Mouse (Mus musculus) forebrain, postnatal 0 days (tissue): ENCODE results near the gene Ugt1a10. TPM values are rescaled to one million over a fixed set of nuclear protein-coding genes. Genes with fewer than 3 reads are reported as not detected.

Experiments used
- ATAC-seq: fragments of 200-750 bp; cut with Nextera tagmentation; 2 replicates; pipeline ENCODE4 v1.8.0; 2017; ENCODE audit warnings: mild to moderate bottlenecking, moderate library complexity
- DNase-seq: peaks from one replicate; pipeline ENCODE4 v3.0.0-alpha.2; 2015
- H3K27ac ChIP-seq: fragments of 300-500 bp; sonication (generic); 2 replicates; pipeline ENCODE4 v1.5.1; 2014; ENCODE audit warnings: low read depth, mild to moderate bottlenecking, antibody characterized with exemption, low read length, moderate library complexity, mixed read lengths
- H3K27me3 ChIP-seq: fragments of 300-500 bp; sonication (generic); 2 replicates; pipeline ENCODE4 v1.6.1; 2014; ENCODE audit warnings: mild to moderate bottlenecking, low read length, mixed read lengths; ENCODE audit not compliant: insufficient read depth
- H3K36me3 ChIP-seq: fragments of 300-500 bp; sonication (generic); 2 replicates; pipeline ENCODE4 v1.6.1; 2014; ENCODE audit warnings: mild to moderate bottlenecking, moderate library complexity; ENCODE audit not compliant: insufficient read depth
- H3K4me1 ChIP-seq: fragments of 300-500 bp; sonication (generic); 2 replicates; pipeline ENCODE4 v1.6.1; 2014; ENCODE audit warnings: antibody characterized with exemption; ENCODE audit not compliant: insufficient read depth
- H3K4me2 ChIP-seq: fragments of 300-500 bp; sonication (generic); 2 replicates; pipeline ENCODE4 v1.6.1; 2014; ENCODE audit warnings: low read depth, mild to moderate bottlenecking, moderate library complexity
- H3K4me3 ChIP-seq: fragments of 300-500 bp; sonication (generic); 2 replicates; pipeline ENCODE4 v1.5.1; 2014; ENCODE audit warnings: low read depth, low read length, mixed read lengths
- H3K9ac ChIP-seq: fragments of 300-500 bp; sonication (generic); 2 replicates; pipeline ENCODE4 v1.6.1; 2014; ENCODE audit warnings: mild to moderate bottlenecking
- H3K9me3 ChIP-seq: fragments of 300-500 bp; sonication (generic); 2 replicates; pipeline ENCODE4 v1.6.1; 2016; ENCODE audit warnings: low read length
- CTCF ChIP-seq: sonication (generic); IDR thresholded peaks from 2 replicates; pipeline ENCODE4 v1.5.1; 2016; ENCODE audit warnings: antibody characterized with exemption, control low read depth, low read depth
- WGBS: fragments of 180-500 bp; shearing (Covaris S2); extraction: QIAGEN DNeasy Blood & Tissue Kit; methylation state at CpG from one replicate; pipeline ENCODE4 v1.1.7; 2014; 5-methylcytosine and 5-hydroxymethylcytosine counted together
- polyA plus RNA-seq: library from polyadenylated mRNA; unstranded; fragments of >200 nt; fragmentation: Nextera tagmentation; extraction: Ambion mirVana; gene quantifications from 2 replicates; pipeline ENCODE4 v1.2.1, GENCODE M21; 2015
- total RNA-seq: library from RNA; depleted of rRNA; stranded (reverse); fragments of >200 nt; gene quantifications from 2 replicates; pipeline ENCODE4 v1.2.3, GENCODE M21; 2014

The Ugt1a10 gene
- total and polyA plus RNA-seq, 2 experiments from 2014 or later = not detected

GRCm38 (mm10) chr1:88215466-88216380 is 160.5 kb downstream of the Ugt1a10 start:
- H3K27ac ChIP-seq = no peak overlapping the region
- 73% methylated on average over 10 of the region's 10 CpGs for WGBS
- no peak overlapping the region for H3K4me3 ChIP-seq
- no peaks in the 10 kb centered on the region for H3K36me3 ChIP-seq
- no peak for TF ChIP-seq CTCF
- H3K9ac ChIP-seq = no peak overlapping the region
- H3K4me1 ChIP-seq = no peaks in the 10 kb centered on the region
- DNase-seq (peak; percentile 0), ATAC-seq (no peak)
- no peak overlapping the region for H3K4me2 ChIP-seq
- peaks cover 63% of the 10 kb centered on the region for H3K9me3 ChIP-seq
- no peaks in the 10 kb centered on the region for H3K27me3 ChIP-seq

- TF ChIP-seq CTCF = no peak
- H3K36me3 ChIP-seq = no peaks in the 10 kb centered on the region
- H3K27me3 ChIP-seq = no peaks in the 10 kb centered on the region
- no peaks in the 10 kb centered on the region for H3K4me1 ChIP-seq
- no peak overlapping the region for H3K27ac ChIP-seq
- no peak overlapping the region for H3K4me3 ChIP-seq
- DNase-seq (no peak), ATAC-seq (no peak)
- peaks cover 60% of the 10 kb centered on the region for H3K9me3 ChIP-seq
- WGBS = 55% methylated on average over 2 of the region's 2 CpGs
- no peak overlapping the region for H3K9ac ChIP-seq
- H3K4me2 ChIP-seq = no peak overlapping the region
Observed at GRCm38 (mm10) chr1:88216551-88216950, 161.4 kb downstream of the Ugt1a10 start.

GRCm38 (mm10) chr1:88217144-88217543 is 162.0 kb downstream of the Ugt1a10 start:
- DNase-seq = peak; percentile 0
- Histone ChIP-seq H3K4me1 (no peaks in the 10 kb centered on the region), H3K27ac (no peak overlapping the region), H3K27me3 (no peaks in the 10 kb centered on the region), H3K4me2 (no peak overlapping the region), H3K4me3 (no peak overlapping the region), H3K9me3 (peaks cover 56% of the 10 kb centered on the region), H3K36me3 (no peaks in the 10 kb centered on the region), H3K9ac (no peak overlapping the region)
- 0 out of 2 replicates have a peak, but pooled peaks have one; percentile 24 for TF ChIP-seq CTCF
- 67% methylated on average over 2 of the region's 2 CpGs for WGBS
- no peak for ATAC-seq

- H3K9ac ChIP-seq = no peak overlapping the region
- no peaks in the 10 kb centered on the region for H3K36me3 ChIP-seq
- H3K27me3 ChIP-seq = no peaks in the 10 kb centered on the region
- TF ChIP-seq CTCF = no peak
- no peak overlapping the region for H3K27ac ChIP-seq
- H3K4me3 ChIP-seq = no peak overlapping the region
- ATAC-seq = no peak
- WGBS = 39% methylated on average over 3 of the region's 3 CpGs
- H3K4me2 ChIP-seq = no peak overlapping the region
- no peaks in the 10 kb centered on the region for H3K4me1 ChIP-seq
- no peak for DNase-seq
- H3K9me3 ChIP-seq = peaks cover 53% of the 10 kb centered on the region
Observed at GRCm38 (mm10) chr1:88217576-88217975, 162.4 kb downstream of the Ugt1a10 start.

DNA sequence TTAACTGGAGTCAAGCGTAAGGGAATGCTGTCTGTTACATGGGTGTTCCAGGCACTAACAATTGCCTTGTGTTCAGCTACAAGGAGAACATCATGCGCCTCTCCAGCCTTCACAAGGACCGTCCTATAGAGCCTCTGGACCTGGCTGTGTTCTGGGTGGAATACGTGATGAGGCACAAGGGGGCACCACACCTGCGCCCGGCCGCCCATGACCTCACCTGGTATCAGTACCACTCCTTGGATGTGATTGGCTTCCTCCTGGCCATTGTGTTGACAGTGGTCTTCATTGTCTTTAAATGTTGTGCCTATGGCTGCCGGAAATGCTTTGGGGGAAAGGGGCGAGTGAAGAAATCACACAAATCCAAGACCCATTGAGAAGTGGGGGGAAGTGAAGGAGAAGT is 162.9 kb downstream of the Ugt1a10 start:
- Histone ChIP-seq H3K9ac (no peak overlapping the region), H3K4me2 (no peak overlapping the region), H3K27me3 (no peaks in the 10 kb centered on the region), H3K9me3 (peaks cover 48% of the 10 kb centered on the region), H3K27ac (no peak overlapping the region), H3K36me3 (no peaks in the 10 kb centered on the region), H3K4me3 (no peak overlapping the region), H3K4me1 (no peaks in the 10 kb centered on the region)
- ATAC-seq = no peak
- no peak for TF ChIP-seq CTCF
- WGBS = 77% methylated on average over 9 of the region's 9 CpGs
- no peak for DNase-seq

GRCm38 (mm10) chr1:88218591-88218990 is 163.4 kb downstream of the Ugt1a10 start:
- Histone ChIP-seq H3K9me3 (peaks cover 43% of the 10 kb centered on the region), H3K4me3 (no peak overlapping the region), H3K4me2 (no peak overlapping the region), H3K4me1 (no peaks in the 10 kb centered on the region), H3K27ac (no peak overlapping the region), H3K36me3 (no peaks in the 10 kb centered on the region), H3K9ac (no peak overlapping the region), H3K27me3 (no peaks in the 10 kb centered on the region)
- TF ChIP-seq CTCF = no peak
- DNase-seq (no peak), ATAC-seq (no peak)
- 51% methylated on average over 4 of the region's 4 CpGs for WGBS

GRCm38 (mm10) chr1:88219054-88219453 is 163.9 kb downstream of the Ugt1a10 start:
- Histone ChIP-seq H3K4me2 (no peak overlapping the region), H3K36me3 (no peaks in the 10 kb centered on the region), H3K27ac (no peak overlapping the region), H3K9me3 (peaks cover 38% of the 10 kb centered on the region), H3K9ac (no peak overlapping the region), H3K4me1 (no peaks in the 10 kb centered on the region), H3K4me3 (no peak overlapping the region), H3K27me3 (no peaks in the 10 kb centered on the region)
- WGBS = 28% methylated on average over 1 of the region's 1 CpGs
- no peak for TF ChIP-seq CTCF
- peak; percentile 5 for DNase-seq
- ATAC-seq = no peak
